Mouse (Mus musculus): ENCODE data around the gene 1700034J05Rik. TPM values are rescaled to one million over a fixed set of nuclear protein-coding genes. Genes with fewer than 3 reads are reported as not detected.

The 1700034J05Rik gene
- polyA plus RNA-seq, 1 experiment, result not detected

DNA sequence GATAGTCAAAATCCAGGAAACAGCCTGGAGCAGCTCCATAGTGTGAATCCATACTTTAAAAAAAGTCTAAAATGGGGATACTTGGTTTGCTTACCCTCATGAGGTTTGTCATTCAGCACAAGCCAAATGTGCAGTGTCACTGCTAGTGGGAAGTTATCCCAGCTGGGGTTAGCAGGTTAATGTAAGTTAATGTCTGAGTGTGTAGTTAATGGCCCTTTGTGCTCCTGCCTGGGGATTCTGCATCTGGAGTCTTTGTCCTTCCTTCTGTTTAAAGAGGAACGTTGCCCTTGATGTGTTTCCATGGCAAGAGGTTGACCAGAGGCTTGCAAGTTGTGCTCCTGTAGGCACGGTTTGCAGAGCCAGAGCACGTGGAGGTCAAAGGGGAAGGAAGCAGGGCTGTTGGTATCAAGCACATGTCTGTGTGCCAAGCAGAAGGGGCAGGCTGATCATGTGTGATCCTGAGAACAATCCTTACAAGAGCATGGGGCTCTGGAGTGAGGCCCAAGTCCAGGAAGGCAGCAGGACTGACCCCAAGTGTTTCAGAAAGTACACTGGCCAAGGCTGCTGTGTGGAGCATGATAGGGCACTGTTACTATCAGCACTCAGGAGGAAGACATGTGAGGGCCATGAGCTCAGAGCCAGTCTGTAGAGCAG is 41.3 kb downstream of the 1700034J05Rik start:
- TF ChIP-seq POLR2A (IDR thresholded peaks at IDR 0.05; ENCODE audit: insufficient read depth, low read length) (no peak), EP300 (IDR thresholded peaks at IDR 0.05; ENCODE audit: insufficient read depth, low read depth, low read length) (no peak), CTCF (IDR thresholded peaks at IDR 0.05; ENCODE audit: low read depth, low read length) (no peak)
- Histone ChIP-seq H3K27ac (ENCODE audit: insufficient read depth, low read length) (no peak overlapping the region), H3K9ac (ENCODE audit: low read depth, poor library complexity, severe bottlenecking) (no peak overlapping the region), H3K4me3 (ENCODE audit: low read depth, low read length) (no peak overlapping the region), H3K27me3 (ENCODE audit: control insufficient read depth, insufficient read depth, low read length, poor library complexity, severe bottlenecking) (no peaks in the 10 kb centered on the region), H3K4me1 (ENCODE audit: control insufficient read depth, insufficient read depth, low read length) (peaks cover 5% of the 10 kb centered on the region), H3K36me3 (ENCODE audit: control insufficient read depth, insufficient read depth, low read length, poor library complexity, severe bottlenecking) (no peaks in the 10 kb centered on the region), H3K9me3 (replicated peaks; ENCODE audit: control insufficient read depth, insufficient read depth, low read length, poor library complexity, severe bottlenecking) (no peaks in the 10 kb centered on the region)

DNA sequence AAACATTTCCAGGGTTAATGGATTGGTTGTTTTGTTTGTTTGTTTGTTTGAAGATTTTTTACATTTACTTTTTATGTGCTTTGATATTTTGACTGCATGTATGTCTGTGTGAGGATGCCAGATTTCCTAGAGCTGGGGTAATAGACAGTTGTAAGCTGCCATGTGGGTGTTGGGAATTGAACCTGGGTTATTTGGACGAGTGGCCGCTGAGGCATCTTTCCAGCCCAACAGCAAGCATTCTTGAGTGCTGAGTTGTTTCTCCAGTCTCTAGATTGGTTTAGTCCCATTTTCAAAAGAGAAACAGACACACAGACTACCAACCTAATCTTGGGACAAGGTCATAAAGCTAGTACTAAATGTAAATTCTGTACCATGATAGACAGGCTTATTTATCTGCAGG is 43.4 kb downstream of the 1700034J05Rik start:
- no peak overlapping the region for H3K9ac ChIP-seq (ENCODE audit: low read depth, poor library complexity, severe bottlenecking)

DNA sequence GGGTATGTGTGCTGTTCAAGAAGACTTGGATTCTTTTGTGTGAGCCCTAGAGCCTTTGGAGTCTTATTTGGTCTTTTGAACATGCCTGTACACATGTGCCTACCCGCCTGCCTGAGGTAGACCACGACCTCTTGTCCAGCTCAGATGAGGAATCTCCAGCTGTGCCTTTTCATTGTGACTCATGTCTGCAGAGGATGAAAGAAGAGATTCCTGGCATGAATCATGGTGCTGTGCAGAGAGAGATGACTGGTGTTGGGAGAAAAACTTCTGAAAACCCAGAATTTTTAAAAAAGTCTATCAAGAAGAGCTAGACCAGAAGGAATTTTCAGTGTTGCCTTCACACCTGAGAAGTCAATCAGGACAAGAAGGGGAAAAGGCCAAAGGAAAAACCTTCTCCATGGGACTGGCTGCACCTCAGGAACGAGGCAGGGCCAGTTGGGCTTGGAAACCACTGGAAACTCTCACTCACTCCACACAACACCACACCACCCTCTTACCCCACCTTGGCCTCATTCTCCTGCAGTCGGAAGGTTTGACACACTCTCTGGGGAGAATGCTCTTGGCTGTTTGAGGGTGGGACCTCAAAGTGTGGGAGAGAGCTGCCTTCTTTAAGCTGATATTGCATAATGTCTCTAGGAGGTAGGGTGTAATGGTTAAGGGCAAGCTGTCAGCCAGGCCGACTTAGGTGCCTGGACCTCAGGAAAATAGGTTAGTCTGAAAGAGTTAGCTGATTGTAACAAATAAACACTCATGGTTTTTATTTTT is 44.3 kb downstream of the 1700034J05Rik start:
- Histone ChIP-seq H3K9me3 (replicated peaks; ENCODE audit: control insufficient read depth, insufficient read depth, low read length, poor library complexity, severe bottlenecking) (no peaks in the 10 kb centered on the region), H3K36me3 (ENCODE audit: control insufficient read depth, insufficient read depth, low read length, poor library complexity, severe bottlenecking) (no peaks in the 10 kb centered on the region), H3K9ac (ENCODE audit: low read depth, poor library complexity, severe bottlenecking) (no peak overlapping the region), H3K4me1 (ENCODE audit: control insufficient read depth, insufficient read depth, low read length) (peaks cover 5% of the 10 kb centered on the region), H3K27me3 (ENCODE audit: control insufficient read depth, insufficient read depth, low read length, poor library complexity, severe bottlenecking) (no peaks in the 10 kb centered on the region), H3K27ac (ENCODE audit: insufficient read depth, low read length) (no peak overlapping the region), H3K4me3 (ENCODE audit: low read depth, low read length) (no peak overlapping the region)
- TF ChIP-seq CTCF (IDR thresholded peaks at IDR 0.05; ENCODE audit: low read depth, low read length) (no peak), POLR2A (IDR thresholded peaks at IDR 0.05; ENCODE audit: insufficient read depth, low read length) (no peak), EP300 (IDR thresholded peaks at IDR 0.05; ENCODE audit: insufficient read depth, low read depth, low read length) (no peak)

More for the DNA sequence above, 43.4 kb downstream of the 1700034J05Rik start:
- Histone ChIP-seq H3K36me3 (ENCODE audit: control insufficient read depth, insufficient read depth, low read length, poor library complexity, severe bottlenecking) (no peaks in the 10 kb centered on the region), H3K4me3 (ENCODE audit: low read depth, low read length) (no peak overlapping the region), H3K4me1 (ENCODE audit: control insufficient read depth, insufficient read depth, low read length) (peaks cover 5% of the 10 kb centered on the region), H3K27ac (ENCODE audit: insufficient read depth, low read length) (no peak overlapping the region), H3K27me3 (ENCODE audit: control insufficient read depth, insufficient read depth, low read length, poor library complexity, severe bottlenecking) (no peaks in the 10 kb centered on the region), H3K9me3 (replicated peaks; ENCODE audit: control insufficient read depth, insufficient read depth, low read length, poor library complexity, severe bottlenecking) (no peaks in the 10 kb centered on the region)
- no peak for TF ChIP-seq POLR2A (IDR thresholded peaks at IDR 0.05; ENCODE audit: insufficient read depth, low read length)
- TF ChIP-seq EP300 (IDR thresholded peaks at IDR 0.05; ENCODE audit: insufficient read depth, low read depth, low read length), result no peak
- TF ChIP-seq CTCF (IDR thresholded peaks at IDR 0.05; ENCODE audit: low read depth, low read length), result no peak

DNA sequence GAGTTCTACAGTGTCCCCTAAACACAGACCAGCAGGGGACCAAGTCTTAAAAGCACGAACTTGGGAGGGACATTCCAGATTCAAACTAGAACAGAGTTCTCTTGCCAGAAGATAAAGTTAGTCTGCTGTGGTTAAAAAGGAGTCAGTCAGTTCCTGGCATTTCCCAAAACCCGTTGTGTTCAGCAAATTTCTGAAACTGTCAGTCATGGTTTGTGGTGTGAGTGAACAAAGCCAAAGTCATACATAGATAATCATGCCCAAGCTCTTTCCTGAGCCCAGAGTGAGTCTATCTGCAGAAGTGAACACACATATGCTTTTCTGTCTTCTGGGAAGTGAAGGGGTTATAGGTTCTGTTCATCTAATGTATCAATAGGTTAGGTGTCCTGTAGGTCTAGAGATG is 45.4 kb downstream of the 1700034J05Rik start:
- no peak overlapping the region for H3K4me3 ChIP-seq (ENCODE audit: low read depth, low read length)
- peaks cover 5% of the 10 kb centered on the region for H3K4me1 ChIP-seq (ENCODE audit: control insufficient read depth, insufficient read depth, low read length)
- no peak for TF ChIP-seq CTCF (IDR thresholded peaks at IDR 0.05; ENCODE audit: low read depth, low read length)
- H3K36me3 ChIP-seq (ENCODE audit: control insufficient read depth, insufficient read depth, low read length, poor library complexity, severe bottlenecking), result no peaks in the 10 kb centered on the region
- H3K9me3 ChIP-seq (replicated peaks; ENCODE audit: control insufficient read depth, insufficient read depth, low read length, poor library complexity, severe bottlenecking), result no peaks in the 10 kb centered on the region
- H3K27ac ChIP-seq (ENCODE audit: insufficient read depth, low read length), result no peak overlapping the region
- no peaks in the 10 kb centered on the region for H3K27me3 ChIP-seq (ENCODE audit: control insufficient read depth, insufficient read depth, low read length, poor library complexity, severe bottlenecking)
- no peak overlapping the region for H3K9ac ChIP-seq (ENCODE audit: low read depth, poor library complexity, severe bottlenecking)

DNA sequence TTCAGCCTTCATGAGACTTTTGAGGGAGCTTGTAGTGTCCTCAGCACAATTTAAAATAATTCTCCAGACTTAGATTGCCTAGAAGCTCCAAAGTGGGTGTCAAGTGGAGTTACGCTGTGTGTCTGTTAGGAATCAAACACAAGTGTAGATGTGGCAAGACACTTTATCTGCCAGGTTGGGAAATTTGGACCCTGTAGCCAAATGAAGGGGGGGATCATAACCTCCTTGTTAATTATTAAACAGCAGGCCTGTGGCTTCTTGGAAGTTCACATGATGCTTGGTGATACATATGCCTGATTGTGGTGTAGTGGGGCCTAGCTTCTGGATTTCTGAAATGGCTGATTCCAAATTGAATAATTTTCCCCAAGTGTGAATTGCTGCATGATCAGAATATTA is 46.4 kb downstream of the 1700034J05Rik start:
- Histone ChIP-seq H3K4me3 (ENCODE audit: low read depth, low read length) (no peak overlapping the region), H3K9me3 (replicated peaks; ENCODE audit: control insufficient read depth, insufficient read depth, low read length, poor library complexity, severe bottlenecking) (no peaks in the 10 kb centered on the region), H3K9ac (ENCODE audit: low read depth, poor library complexity, severe bottlenecking) (no peak overlapping the region), H3K4me1 (ENCODE audit: control insufficient read depth, insufficient read depth, low read length) (peaks cover 2% of the 10 kb centered on the region), H3K36me3 (ENCODE audit: control insufficient read depth, insufficient read depth, low read length, poor library complexity, severe bottlenecking) (no peaks in the 10 kb centered on the region), H3K27me3 (ENCODE audit: control insufficient read depth, insufficient read depth, low read length, poor library complexity, severe bottlenecking) (no peaks in the 10 kb centered on the region), H3K27ac (ENCODE audit: insufficient read depth, low read length) (no peak overlapping the region)
- TF ChIP-seq EP300 (IDR thresholded peaks at IDR 0.05; ENCODE audit: insufficient read depth, low read depth, low read length) (no peak), POLR2A (IDR thresholded peaks at IDR 0.05; ENCODE audit: insufficient read depth, low read length) (no peak), CTCF (IDR thresholded peaks at IDR 0.05; ENCODE audit: low read depth, low read length) (no peak)
